Mouse (Mus musculus) forebrain, embryonic 12.5 days (tissue): ENCODE data around the gene Atp5d. TPM values are rescaled to one million over a fixed set of nuclear protein-coding genes. Genes with fewer than 3 reads are reported as not detected.

Source experiments
- ATAC-seq: fragments of 200-750 bp; cut with Nextera tagmentation; 2 replicates; pipeline ENCODE4 v1.8.0; 2017; ENCODE audit warnings: moderate TSS enrichment; ENCODE audit not compliant: low FRiP score
- H3K27ac ChIP-seq: fragments of 300-500 bp; sonication (generic); 2 replicates; pipeline ENCODE4 v1.5.1; 2016; ENCODE audit warnings: mild to moderate bottlenecking
- H3K27me3 ChIP-seq: fragments of 300-500 bp; sonication (generic); 2 replicates; pipeline ENCODE4 v1.6.1; 2016; ENCODE audit warnings: mild to moderate bottlenecking
- H3K36me3 ChIP-seq: fragments of 300-500 bp; sonication (generic); replicated peaks from 2 replicates; pipeline ENCODE4 v1.6.1; 2016; ENCODE audit warnings: mild to moderate bottlenecking
- H3K4me1 ChIP-seq: fragments of 300-500 bp; sonication (generic); 2 replicates; pipeline ENCODE4 v1.6.1; 2016
- H3K4me2 ChIP-seq: fragments of 300-500 bp; sonication (generic); 2 replicates; pipeline ENCODE4 v1.6.1; 2016; ENCODE audit warnings: mild to moderate bottlenecking, moderate library complexity
- H3K4me3 ChIP-seq: fragments of 300-500 bp; sonication (generic); replicated peaks from 2 replicates; pipeline ENCODE4 v1.5.1; 2016; ENCODE audit warnings: mild to moderate bottlenecking
- H3K9ac ChIP-seq: fragments of 300-500 bp; sonication (generic); 2 replicates; pipeline ENCODE4 v1.6.1; 2016; ENCODE audit warnings: mild to moderate bottlenecking
- H3K9me3 ChIP-seq: fragments of 300-500 bp; sonication (generic); 2 replicates; pipeline ENCODE4 v1.6.1; 2016
- WGBS: fragments of 180-500 bp; shearing (Covaris S2); methylation state at CpG from one replicate; pipeline ENCODE4 v1.1.7; 2016; 5-methylcytosine and 5-hydroxymethylcytosine counted together
- polyA plus RNA-seq: library from polyadenylated mRNA; unstranded; fragments of >200 nt; fragmentation: Nextera tagmentation; extraction: Ambion mirVana; gene quantifications from 2 replicates; pipeline ENCODE4 v1.2.1, GENCODE M21; 2016

The Atp5d gene
- polyA plus RNA-seq, 1 experiment from 2014 or later = 428 TPM

DNA sequence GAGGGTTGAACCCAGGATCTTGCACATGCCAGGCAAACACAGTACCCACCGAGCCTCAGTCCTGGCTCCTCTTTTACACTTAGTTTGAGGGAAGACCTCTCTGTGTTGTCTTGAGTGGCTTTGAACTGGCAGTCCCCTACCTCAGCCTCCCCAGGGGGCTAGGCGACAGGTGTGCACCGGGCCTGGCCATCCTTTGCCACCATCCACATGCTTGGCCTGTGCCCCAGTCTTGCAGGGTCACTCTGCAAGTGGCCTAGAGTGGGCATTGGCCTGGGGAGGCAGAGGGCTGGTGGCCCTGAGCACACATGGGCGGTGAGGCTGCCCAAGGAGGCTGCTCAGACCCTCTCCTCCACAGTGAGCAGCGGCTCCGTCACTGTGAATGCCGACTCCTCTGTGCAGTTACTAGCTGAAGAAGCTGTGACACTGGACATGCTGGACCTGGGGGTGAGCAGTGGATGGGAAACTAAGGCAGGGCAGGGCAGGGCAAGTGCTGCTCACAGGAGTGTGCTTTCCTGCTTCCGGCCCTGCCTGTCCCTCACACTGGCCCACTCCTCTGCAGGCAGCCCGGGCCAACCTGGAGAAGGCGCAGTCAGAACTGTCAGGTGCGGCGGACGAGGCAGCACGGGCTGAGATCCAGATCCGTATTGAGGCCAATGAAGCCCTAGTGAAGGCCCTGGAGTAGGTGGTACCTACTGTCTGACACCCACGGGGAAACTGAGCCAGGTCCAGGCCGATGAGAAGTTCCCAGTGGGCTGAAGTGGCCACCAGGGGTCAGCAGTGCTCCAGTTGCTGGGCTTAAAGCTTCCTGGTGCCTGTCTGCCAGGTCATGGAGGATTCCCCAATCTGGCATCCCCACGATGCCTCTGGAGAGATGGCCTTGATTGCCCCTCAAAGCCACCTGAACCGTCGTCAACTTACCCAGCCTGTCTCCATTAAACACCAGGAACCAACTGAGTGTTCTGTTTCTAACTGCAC lies 6.7 kb downstream of the Atp5d start:
- Histone ChIP-seq H3K36me3 (peaks cover 38% of the 10 kb centered on the region), H3K9me3 (no peaks in the 10 kb centered on the region), H3K27ac (peak overlapping the region; percentile 43; the same call in 1 of the 2 replicates), H3K4me2 (no peak overlapping the region), H3K9ac (peak overlapping the region; percentile 17; the same call in 1 of the 2 replicates), H3K4me1 (peaks cover 68% of the 10 kb centered on the region), H3K4me3 (peak overlapping the region; percentile 10; the same call in 1 of the 2 replicates), H3K27me3 (no peaks in the 10 kb centered on the region)
- no peak for ATAC-seq
- WGBS = 76% methylated on average over 20 of the region's 20 CpGs

DNA sequence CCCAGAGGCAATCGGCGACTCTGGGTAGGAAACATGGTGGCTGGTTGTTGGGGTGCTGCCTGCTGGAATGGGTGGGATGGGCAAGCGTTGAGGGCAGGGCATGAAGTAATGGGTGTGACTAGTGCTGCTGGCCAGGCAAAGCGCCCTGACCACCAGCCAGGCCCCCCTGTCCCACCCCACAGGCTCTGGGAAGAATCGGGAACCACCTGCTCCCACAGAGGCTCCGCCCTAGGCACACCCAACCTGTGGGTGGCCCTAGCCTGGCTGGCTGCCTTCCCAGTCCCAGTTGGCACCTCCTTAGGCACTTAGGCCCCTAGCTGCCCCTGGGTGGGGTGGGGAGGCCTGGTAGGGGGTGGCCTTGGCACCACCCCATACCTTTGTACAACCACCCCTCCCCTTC lies 7.5 kb downstream of the Atp5d start:
- peak overlapping the region; percentile 19; the same call in 1 of the 2 replicates for H3K27ac ChIP-seq
- no peaks in the 10 kb centered on the region for H3K9me3 ChIP-seq
- no peaks in the 10 kb centered on the region for H3K27me3 ChIP-seq
- WGBS = 90% methylated on average over 6 of the region's 6 CpGs
- H3K4me1 ChIP-seq = peaks cover 63% of the 10 kb centered on the region
- peaks cover 38% of the 10 kb centered on the region for H3K36me3 ChIP-seq
- no peak overlapping the region for H3K4me2 ChIP-seq
- no peak overlapping the region for H3K4me3 ChIP-seq
- H3K9ac ChIP-seq = no peak overlapping the region; the same call in 1 of the 2 replicates
- no peak for ATAC-seq

DNA sequence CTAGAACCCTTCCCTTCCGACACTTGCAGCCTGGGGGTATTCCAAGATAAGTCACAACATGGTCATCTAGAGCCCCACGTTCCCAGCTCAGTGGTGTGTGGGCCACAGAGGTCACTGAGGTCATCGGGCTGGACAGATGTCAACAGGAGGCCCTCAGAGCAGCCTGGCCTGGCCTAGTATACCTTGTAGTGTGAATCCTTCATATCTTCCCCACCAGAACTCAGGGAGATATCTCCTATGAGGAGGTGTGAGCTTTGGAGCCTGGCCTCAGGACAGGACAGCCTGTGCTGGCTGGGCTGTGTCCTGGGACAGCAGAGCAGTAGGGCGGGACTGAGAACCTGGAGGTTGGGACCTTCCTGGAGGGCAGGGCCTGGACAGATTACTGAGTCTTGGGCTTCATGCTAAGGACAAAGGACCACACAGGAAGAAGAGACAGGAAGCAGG lies 8.2 kb downstream of the Atp5d start:
- Histone ChIP-seq H3K36me3 (peaks cover 43% of the 10 kb centered on the region), H3K4me1 (peaks cover 57% of the 10 kb centered on the region), H3K4me2 (no peak overlapping the region), H3K4me3 (no peak overlapping the region), H3K9ac (no peak overlapping the region), H3K27me3 (no peaks in the 10 kb centered on the region), H3K27ac (peak overlapping the region; percentile 100; the same call in 1 of the 2 replicates), H3K9me3 (no peaks in the 10 kb centered on the region)
- WGBS = 84% methylated on average over 4 of the region's 4 CpGs
- no peak for ATAC-seq

DNA sequence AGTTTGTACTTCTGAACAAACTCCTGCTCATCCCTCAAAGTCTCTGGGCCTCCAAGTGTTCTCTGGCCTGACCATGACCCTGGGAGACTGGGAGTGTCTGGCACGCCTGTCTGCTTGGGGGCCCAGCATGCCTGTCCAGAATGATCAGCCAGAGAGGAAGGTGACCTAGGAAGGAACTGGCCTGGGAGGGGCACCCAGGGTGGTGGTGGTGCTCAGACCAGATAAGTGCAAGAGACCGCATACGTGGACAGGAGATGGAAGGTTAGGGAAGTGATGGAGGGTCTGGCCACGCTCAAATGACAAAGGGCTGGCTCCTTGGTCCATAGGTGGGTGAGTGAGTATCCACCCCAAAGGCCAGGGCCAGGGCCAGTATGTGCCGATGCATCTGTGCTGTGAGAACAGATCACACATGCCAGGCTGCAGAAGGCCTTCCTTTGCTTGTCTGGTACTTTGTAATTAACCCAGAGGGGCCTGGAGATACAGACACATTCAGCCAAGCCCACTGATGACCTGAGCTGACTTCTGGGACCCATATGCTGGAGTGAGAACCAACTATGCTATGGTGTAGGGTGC lies 8.8 kb downstream of the Atp5d start:
- H3K36me3 ChIP-seq = peaks cover 49% of the 10 kb centered on the region
- H3K9me3 ChIP-seq = no peaks in the 10 kb centered on the region
- no peaks in the 10 kb centered on the region for H3K27me3 ChIP-seq
- 82% methylated on average over 5 of the region's 5 CpGs for WGBS
- peak overlapping the region; percentile 91; the same call in 1 of the 2 replicates for H3K9ac ChIP-seq
- H3K27ac ChIP-seq = peak overlapping the region; percentile 100
- peak overlapping the region; percentile 70 for H3K4me2 ChIP-seq
- ATAC-seq = no peak
- H3K4me1 ChIP-seq = peaks cover 60% of the 10 kb centered on the region
- peak overlapping the region; percentile 97; the same call in 1 of the 2 replicates for H3K4me3 ChIP-seq

DNA sequence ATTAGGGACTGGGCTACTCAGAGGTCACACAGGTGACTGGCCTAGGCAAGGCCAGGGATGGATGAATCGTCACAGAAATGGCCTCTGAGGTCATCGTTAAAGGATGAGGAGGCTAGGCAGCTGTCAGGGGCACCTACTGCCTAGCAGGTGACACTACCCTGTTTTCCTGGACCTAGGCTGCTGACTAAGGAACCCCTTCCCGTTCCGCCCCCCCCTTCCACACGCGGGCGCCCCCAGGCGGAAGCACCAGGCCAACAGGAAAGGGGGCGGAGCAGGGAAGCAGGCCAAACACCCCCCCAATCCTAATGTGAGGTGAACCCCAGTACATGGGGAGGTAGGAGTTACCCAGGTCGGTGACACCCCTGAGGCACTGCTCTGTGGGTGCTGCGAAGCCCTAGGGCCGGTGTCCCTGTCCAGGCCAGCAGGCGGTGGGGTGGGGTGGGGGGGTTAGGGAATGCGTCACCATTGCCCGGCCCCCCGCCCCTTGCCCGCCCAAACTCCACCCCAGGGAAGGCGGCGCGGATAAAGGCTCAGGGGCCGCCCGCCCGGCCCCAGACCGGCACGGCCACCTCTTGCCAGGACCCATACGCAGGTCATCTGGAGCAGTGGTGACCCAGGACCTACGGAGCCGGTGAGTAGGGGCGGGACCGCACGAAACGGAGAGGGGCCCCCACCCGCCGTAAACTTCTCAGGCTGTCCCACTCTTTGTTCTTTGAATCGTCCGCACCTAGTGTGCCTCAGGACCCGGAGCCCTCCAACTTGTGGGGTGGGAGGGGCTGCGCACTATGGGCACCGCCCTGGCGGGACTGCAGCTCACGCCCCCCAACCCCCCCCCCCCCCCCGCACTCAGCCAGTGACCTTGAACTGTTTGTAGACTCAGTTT lies 9.5 kb downstream of the Atp5d start, which contains the start of gene Midn:
TSS of gene Midn (plus strand) at position 554 of the 883 bp plus-strand sequence.
- H3K27ac ChIP-seq = peak within 1 kb of the TSS; percentile 100
- no peaks in the 10 kb centered on the region for H3K9me3 ChIP-seq
- peaks cover 62% of the 10 kb centered on the region for H3K4me1 ChIP-seq
- WGBS = 1% methylated on average over 40 of the region's 42 CpGs
- H3K4me3 ChIP-seq = peak within 1 kb of the TSS; percentile 97
- ATAC-seq = peak; percentile 37
- H3K36me3 ChIP-seq = peaks cover 57% of the 10 kb centered on the region
- peak within 1 kb of the TSS; percentile 91 for H3K9ac ChIP-seq
- no peaks in the 10 kb centered on the region for H3K27me3 ChIP-seq
- peak within 1 kb of the TSS; percentile 70 for H3K4me2 ChIP-seq

DNA sequence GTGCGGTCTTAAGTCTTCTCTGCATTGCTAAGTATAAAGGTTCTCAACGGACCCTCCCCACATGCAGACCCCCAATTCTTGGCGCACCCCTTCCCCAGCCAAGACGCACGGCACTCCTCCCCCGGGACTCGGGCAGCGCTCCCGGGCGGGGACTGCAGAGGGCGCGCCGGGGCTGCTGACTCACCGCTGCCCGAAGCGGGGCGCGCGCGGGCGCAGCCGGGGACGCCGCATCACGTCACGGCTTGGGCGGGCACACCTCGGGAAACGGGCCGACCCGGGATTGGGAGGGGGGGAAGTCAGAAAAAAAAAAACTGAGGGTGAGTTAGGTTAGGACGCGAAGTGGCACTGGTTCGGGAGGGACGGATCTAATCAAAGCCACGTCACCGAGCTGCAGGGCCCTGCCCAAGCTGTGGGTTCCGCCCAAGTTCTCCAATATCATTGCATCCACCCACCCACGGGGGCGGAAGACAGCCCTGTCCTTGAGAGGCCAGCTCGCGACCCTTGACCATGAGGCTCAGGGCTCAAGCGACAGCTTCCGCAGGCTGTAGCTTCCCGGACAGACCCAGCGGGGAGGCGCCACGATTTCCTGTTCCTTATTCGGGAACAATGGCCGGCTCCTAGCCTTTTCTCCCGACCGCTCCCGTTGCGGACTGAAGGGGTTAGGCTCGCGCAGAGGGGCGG lies 10.3 kb downstream of the Atp5d start:
- Histone ChIP-seq H3K36me3 (peaks cover 60% of the 10 kb centered on the region), H3K4me2 (peak overlapping the region; percentile 70), H3K4me3 (peak overlapping the region; percentile 97), H3K27me3 (no peaks in the 10 kb centered on the region), H3K9ac (peak overlapping the region; percentile 91), H3K9me3 (no peaks in the 10 kb centered on the region), H3K27ac (peak overlapping the region; percentile 100), H3K4me1 (peaks cover 62% of the 10 kb centered on the region)
- ATAC-seq = peak; percentile 44
- under 1% methylated on average over 57 of the region's 57 CpGs for WGBS

DNA sequence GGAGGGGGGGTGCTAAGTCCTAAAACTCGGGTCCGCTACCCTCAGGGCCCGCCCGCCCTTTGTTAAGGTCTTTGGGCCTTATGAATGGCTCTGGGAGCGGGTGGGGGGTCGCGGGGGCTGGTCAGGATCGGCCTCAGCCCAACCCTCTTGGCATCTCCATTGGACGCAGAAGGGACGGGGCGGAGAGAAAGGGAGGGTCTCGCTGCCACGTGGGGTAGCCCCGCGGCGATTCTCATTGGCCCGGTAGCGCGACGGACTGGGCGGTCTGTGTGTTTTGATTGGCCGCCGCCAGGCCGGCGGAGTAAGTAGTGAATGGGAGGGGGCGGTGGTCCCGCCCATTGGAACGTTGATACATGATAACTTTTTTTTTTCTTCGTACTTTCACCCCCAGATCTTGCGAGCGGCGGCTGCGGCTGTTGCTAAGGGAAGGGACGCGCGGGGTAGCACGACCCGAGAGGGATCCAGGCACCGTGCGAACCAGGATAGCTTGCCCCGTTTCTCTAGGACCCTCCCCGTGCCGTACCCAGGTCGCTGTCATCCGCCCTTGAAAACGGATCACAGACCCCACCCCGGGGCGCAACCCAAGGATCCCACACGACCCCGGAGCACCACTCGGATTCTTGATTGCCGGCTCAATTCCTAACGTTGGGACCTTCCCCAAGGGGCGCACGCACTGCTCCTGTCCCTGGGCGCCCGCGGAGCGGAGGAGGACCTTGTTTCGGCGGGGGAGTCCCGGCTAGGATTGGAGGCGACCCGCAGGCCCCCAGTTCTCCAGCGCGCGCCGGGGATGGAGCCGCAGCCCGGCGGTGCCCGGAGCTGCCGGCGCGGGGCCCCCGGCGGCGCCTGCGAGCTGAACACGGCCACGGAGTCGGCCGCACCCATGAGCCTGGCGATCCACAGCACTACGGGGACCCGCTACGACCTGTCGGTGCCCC lies 11.1 kb downstream of the Atp5d start:
- peak; percentile 86 for ATAC-seq
- peak overlapping the region; percentile 97 for H3K4me3 ChIP-seq
- H3K4me2 ChIP-seq = peak overlapping the region; percentile 99
- H3K36me3 ChIP-seq = peaks cover 60% of the 10 kb centered on the region
- under 1% methylated on average over 88 of the region's 88 CpGs for WGBS
- H3K27me3 ChIP-seq = no peaks in the 10 kb centered on the region
- H3K9me3 ChIP-seq = no peaks in the 10 kb centered on the region
- peak overlapping the region; percentile 100 for H3K9ac ChIP-seq
- peak overlapping the region; percentile 100 for H3K27ac ChIP-seq
- peaks cover 62% of the 10 kb centered on the region for H3K4me1 ChIP-seq

DNA sequence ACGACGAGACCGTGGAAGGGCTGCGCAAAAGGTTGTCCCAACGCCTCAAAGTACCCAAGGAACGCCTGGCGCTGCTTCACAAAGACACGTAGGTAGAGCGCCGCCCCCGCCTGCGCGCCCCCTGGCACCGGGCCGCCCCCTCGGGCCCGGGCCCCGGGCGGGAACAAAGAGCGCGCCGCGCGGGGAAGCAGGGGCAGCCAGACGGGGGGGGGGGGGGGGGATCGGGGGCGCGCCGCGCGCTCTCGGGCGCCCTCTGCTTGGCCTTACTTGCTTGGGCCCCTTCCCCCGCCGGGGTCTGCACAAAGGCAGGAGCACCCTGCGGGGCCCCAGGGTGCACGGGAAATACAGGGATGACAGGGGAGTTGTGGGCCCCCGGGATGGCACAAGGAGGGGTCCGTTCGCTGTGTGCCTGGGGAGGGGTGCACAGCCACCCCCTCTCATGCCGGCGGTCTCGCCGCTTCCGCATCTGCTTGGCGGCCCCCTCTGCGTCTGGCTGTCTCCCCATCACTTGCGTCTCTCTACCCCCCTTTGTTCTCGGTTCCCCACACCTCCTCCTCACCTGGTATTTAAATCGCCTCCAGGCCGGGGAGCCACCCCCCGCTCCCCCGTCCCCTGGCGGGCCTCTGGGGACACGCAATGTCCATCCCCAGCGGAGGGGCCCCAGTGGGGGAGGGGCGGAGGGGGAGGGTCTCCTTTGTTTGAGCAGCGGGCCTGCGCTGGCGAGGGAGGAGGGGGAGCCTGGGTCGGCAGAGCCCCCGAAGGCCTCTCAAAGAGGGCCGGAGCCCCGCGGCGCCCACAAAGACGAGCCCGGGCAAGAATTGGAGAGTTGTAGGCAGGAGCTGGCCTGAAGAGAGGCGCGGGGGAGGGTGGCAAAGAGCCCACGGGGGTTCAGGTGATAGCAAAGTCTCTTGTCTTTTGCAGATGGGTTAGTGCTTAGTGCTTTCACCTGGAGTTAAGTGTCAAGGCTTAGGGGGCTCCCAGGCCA lies 12.1 kb downstream of the Atp5d start:
- WGBS = under 1% methylated on average over 46 of the region's 71 CpGs
- peaks cover 61% of the 10 kb centered on the region for H3K36me3 ChIP-seq
- H3K4me1 ChIP-seq = peaks cover 66% of the 10 kb centered on the region
- H3K4me3 ChIP-seq = peak overlapping the region; percentile 97
- peak overlapping the region; percentile 99 for H3K4me2 ChIP-seq
- H3K27ac ChIP-seq = peak overlapping the region; percentile 100
- ATAC-seq = 0 out of 2 replicates have a peak, but pooled peaks have one; percentile 1
- no peaks in the 10 kb centered on the region for H3K9me3 ChIP-seq
- no peaks in the 10 kb centered on the region for H3K27me3 ChIP-seq
- peak overlapping the region; percentile 100 for H3K9ac ChIP-seq

DNA sequence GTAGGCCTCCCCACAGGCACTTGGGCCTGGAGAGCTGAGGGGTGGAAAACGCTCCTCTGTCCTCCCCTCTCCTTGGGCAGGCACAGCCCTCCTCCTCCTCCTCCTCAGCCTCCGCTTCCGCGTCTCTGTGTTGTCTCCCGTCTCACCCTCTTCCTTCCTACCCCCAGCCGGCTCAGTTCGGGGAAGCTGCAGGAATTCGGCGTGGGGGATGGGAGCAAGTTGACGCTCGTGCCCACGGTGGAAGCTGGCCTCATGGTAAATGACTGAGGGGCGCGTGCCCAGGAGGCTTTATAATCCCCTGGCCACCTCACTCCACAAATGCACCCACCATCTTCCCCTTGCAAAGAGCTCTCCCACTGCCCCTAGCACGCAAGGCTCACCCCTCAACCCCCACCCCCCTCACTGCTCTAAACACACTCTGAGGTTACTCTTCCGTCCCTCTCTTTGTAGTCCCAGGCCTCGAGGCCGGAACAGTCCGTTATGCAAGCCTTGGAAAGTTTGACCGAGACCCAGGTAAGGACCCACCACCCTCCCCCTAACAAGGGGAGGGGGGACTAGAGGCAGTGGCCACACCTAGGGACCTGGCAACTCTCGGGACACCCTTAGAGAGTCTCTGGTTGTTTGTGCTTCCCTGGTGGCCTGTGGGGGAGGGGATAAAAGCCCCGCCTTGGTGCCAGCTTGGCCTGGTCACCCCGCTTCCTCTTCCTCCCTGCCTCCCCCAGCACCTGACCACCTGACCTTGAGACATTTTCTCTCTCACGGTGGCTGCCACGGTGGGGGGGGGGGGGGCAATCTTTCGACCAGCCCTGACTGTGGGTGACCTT lies 13.0 kb downstream of the Atp5d start:
- Histone ChIP-seq H3K9me3 (no peaks in the 10 kb centered on the region), H3K27ac (peak overlapping the region; percentile 100), H3K4me1 (peaks cover 65% of the 10 kb centered on the region), H3K4me3 (peak overlapping the region; percentile 97), H3K4me2 (peak overlapping the region; percentile 99), H3K9ac (peak overlapping the region; percentile 100), H3K27me3 (no peaks in the 10 kb centered on the region), H3K36me3 (peaks cover 62% of the 10 kb centered on the region)
- ATAC-seq = no peak
- 1% methylated on average over 26 of the region's 26 CpGs for WGBS
